Mouse (Mus musculus) intestine, postnatal 0 days (tissue): ENCODE data around the gene Cebpa. TPM values are rescaled to one million over a fixed set of nuclear protein-coding genes. Genes with fewer than 3 reads are reported as not detected.

ENCODE experiments used
- ATAC-seq: fragments of 200-750 bp; cut with Nextera tagmentation; 2 replicates; pipeline ENCODE4 v1.8.0; 2017; ENCODE audit warnings: mild to moderate bottlenecking, moderate TSS enrichment, moderate library complexity
- H3K27ac ChIP-seq: fragments of 300-500 bp; sonication (generic); 2 replicates; pipeline ENCODE4 v1.5.1; 2014; ENCODE audit warnings: mild to moderate bottlenecking, low read depth, low read length, moderate library complexity
- H3K27me3 ChIP-seq: fragments of 300-500 bp; sonication (generic); replicated peaks from 2 replicates; pipeline ENCODE4 v1.6.1; 2014; ENCODE audit warnings: low read length, mixed read lengths; ENCODE audit not compliant: control insufficient read depth, insufficient read depth
- H3K36me3 ChIP-seq: fragments of 300-500 bp; sonication (generic); 2 replicates; pipeline ENCODE4 v1.6.1; 2014; ENCODE audit warnings: mild to moderate bottlenecking, moderate library complexity; ENCODE audit not compliant: control insufficient read depth, insufficient read depth
- H3K4me1 ChIP-seq: fragments of 300-500 bp; sonication (generic); replicated peaks from 2 replicates; pipeline ENCODE4 v1.6.1; 2014; ENCODE audit warnings: antibody characterized with exemption, low read length, mixed read lengths; ENCODE audit not compliant: control insufficient read depth, insufficient read depth
- H3K4me2 ChIP-seq: fragments of 300-500 bp; sonication (generic); replicated peaks from 2 replicates; pipeline ENCODE4 v1.6.1; 2014; ENCODE audit warnings: low read depth, mild to moderate bottlenecking, moderate library complexity
- H3K4me3 ChIP-seq: fragments of 300-500 bp; sonication (generic); 2 replicates; pipeline ENCODE4 v1.5.1; 2014; ENCODE audit warnings: low read depth, low read length
- H3K9ac ChIP-seq: fragments of 300-500 bp; sonication (generic); 2 replicates; pipeline ENCODE4 v1.6.1; 2014; ENCODE audit warnings: mild to moderate bottlenecking, low read depth, low read length
- H3K9me3 ChIP-seq: fragments of 300-500 bp; sonication (generic); 2 replicates; pipeline ENCODE4 v1.6.1; 2016; ENCODE audit warnings: mixed run types; ENCODE audit not compliant: control insufficient read depth
- CTCF ChIP-seq: sonication (generic); IDR thresholded peaks from 2 replicates; pipeline ENCODE4 v1.5.1; 2016; ENCODE audit warnings: low read depth, mild to moderate bottlenecking, control low read depth, antibody characterized with exemption, moderate library complexity
- WGBS: fragments of 180-500 bp; shearing (Covaris S2); extraction: QIAGEN DNeasy Blood & Tissue Kit; methylation state at CpG from one replicate; pipeline ENCODE4 v1.1.7; 2014; 5-methylcytosine and 5-hydroxymethylcytosine counted together
- polyA plus RNA-seq: library from polyadenylated mRNA; unstranded; fragments of >200 nt; fragmentation: Nextera tagmentation; extraction: Ambion mirVana; gene quantifications from 2 replicates; pipeline ENCODE4 v1.2.1, GENCODE M21; 2015

Gene Cebpa
- polyA plus RNA-seq, 1 experiment from 2014 or later: 25.1 TPM

GRCm38 (mm10) chr7:35137524-35137923, 18.4 kb downstream of the Cebpa start:
- Histone ChIP-seq H3K36me3 (no peaks in the 10 kb centered on the region), H3K27me3 (no peaks in the 10 kb centered on the region), H3K9ac (no peak overlapping the region), H3K9me3 (no peaks in the 10 kb centered on the region), H3K4me2 (no peak overlapping the region), H3K4me3 (no peak overlapping the region), H3K4me1 (no peaks in the 10 kb centered on the region), H3K27ac (no peak overlapping the region)
- 87% methylated on average over 1 of the region's 1 CpGs for WGBS
- no peak for TF ChIP-seq CTCF
- no peak for ATAC-seq

GRCm38 (mm10) chr7:35138481-35138880, 19.4 kb downstream of the Cebpa start:
- no peaks in the 10 kb centered on the region for H3K4me1 ChIP-seq
- no peaks in the 10 kb centered on the region for H3K27me3 ChIP-seq
- 68% methylated on average over 4 of the region's 4 CpGs for whole genome bisulfite sequencing
- H3K9me3 ChIP-seq: no peaks in the 10 kb centered on the region
- no peak overlapping the region for H3K4me2 ChIP-seq
- H3K4me3 ChIP-seq: no peak overlapping the region
- no peak overlapping the region for H3K27ac ChIP-seq
- TF ChIP-seq CTCF: no peak
- ATAC-seq: no peak
- no peak overlapping the region for H3K9ac ChIP-seq
- H3K36me3 ChIP-seq: no peaks in the 10 kb centered on the region

- Histone ChIP-seq H3K27ac (no peak overlapping the region), H3K4me2 (no peak overlapping the region), H3K4me1 (no peaks in the 10 kb centered on the region), H3K36me3 (no peaks in the 10 kb centered on the region), H3K4me3 (no peak overlapping the region), H3K9me3 (no peaks in the 10 kb centered on the region), H3K27me3 (no peaks in the 10 kb centered on the region), H3K9ac (no peak overlapping the region)
- WGBS: 82% methylated on average over 5 of the region's 5 CpGs
- ATAC-seq: no peak
- TF ChIP-seq CTCF: no peak
Observed at GRCm38 (mm10) chr7:35139880-35140279, 20.8 kb downstream of the Cebpa start.

- Histone ChIP-seq H3K4me2 (no peak overlapping the region), H3K27ac (no peak overlapping the region), H3K4me1 (no peaks in the 10 kb centered on the region), H3K9me3 (no peaks in the 10 kb centered on the region), H3K4me3 (no peak overlapping the region), H3K27me3 (no peaks in the 10 kb centered on the region), H3K36me3 (no peaks in the 10 kb centered on the region), H3K9ac (no peak overlapping the region)
- no peak for TF ChIP-seq CTCF
- 42% methylated on average over 5 of the region's 5 CpGs for WGBS
- no peak for ATAC-seq
Observed at GRCm38 (mm10) chr7:35141519-35141918, 22.4 kb downstream of the Cebpa start.

GRCm38 (mm10) chr7:35142522-35142921, 23.4 kb downstream of the Cebpa start:
- Histone ChIP-seq H3K9ac (no peak overlapping the region), H3K4me1 (no peaks in the 10 kb centered on the region), H3K27ac (no peak overlapping the region), H3K9me3 (no peaks in the 10 kb centered on the region), H3K4me3 (no peak overlapping the region), H3K4me2 (no peak overlapping the region), H3K27me3 (no peaks in the 10 kb centered on the region), H3K36me3 (no peaks in the 10 kb centered on the region)
- no peak for ATAC-seq
- WGBS: 80% methylated on average over 8 of the region's 8 CpGs
- no peak for TF ChIP-seq CTCF

- WGBS: 43% methylated on average over 6 of the region's 6 CpGs
- Histone ChIP-seq H3K4me1 (no peaks in the 10 kb centered on the region), H3K9ac (no peak overlapping the region), H3K4me3 (no peak overlapping the region), H3K9me3 (no peaks in the 10 kb centered on the region), H3K27me3 (no peaks in the 10 kb centered on the region), H3K27ac (no peak overlapping the region), H3K4me2 (no peak overlapping the region), H3K36me3 (no peaks in the 10 kb centered on the region)
- ATAC-seq: 0 out of 2 replicates have a peak, but pooled peaks have one; percentile 24
- TF ChIP-seq CTCF: no peak
Observed at GRCm38 (mm10) chr7:35143864-35144618, 24.9 kb downstream of the Cebpa start.
